Mouse (Mus musculus) megakaryocyte, embryonic 14.5 days (primary cell): ENCODE measurements around the gene Tmem88. TPM values are rescaled to one million over a fixed set of nuclear protein-coding genes. Genes with fewer than 3 reads are reported as not detected.

Source experiments
- H3K27me3 ChIP-seq: replicated peaks from 2 replicates; pipeline ENCODE3; 2012; ENCODE audit warnings: inconsistent platforms
- H3K36me3 ChIP-seq: replicated peaks from 2 replicates; pipeline ENCODE3; 2012; ENCODE audit warnings: low read length, inconsistent platforms, mixed read lengths
- H3K4me1 ChIP-seq: 2 replicates; pipeline ENCODE4 v1.6.1; 2012; ENCODE audit warnings: inconsistent platforms
- H3K4me3 ChIP-seq: replicated peaks from 2 replicates; pipeline ENCODE3; 2012; ENCODE audit warnings: moderate library complexity, mild to moderate bottlenecking, inconsistent platforms
- H3K9me3 ChIP-seq: 2 replicates; pipeline ENCODE4 v1.6.1; 2012; ENCODE audit warnings: inconsistent platforms
- FLI1 ChIP-seq: IDR thresholded peaks from 2 replicates; pipeline ENCODE4 v1.6.1; 2012; ENCODE audit warnings: low read length, inconsistent platforms, mixed read lengths
- GATA1 ChIP-seq: IDR thresholded peaks from 3 replicates; pipeline ENCODE4 v1.6.1; 2012; ENCODE audit warnings: mixed read lengths, low read length, inconsistent platforms, borderline replicate concordance
- polyA plus RNA-seq: library from polyadenylated mRNA; stranded (reverse); fragments of >175 nt; gene quantifications from 2 replicates; pipeline ENCODE4 v1.2.3, GENCODE M21; 2012; ENCODE audit warnings: low replicate concordance; ENCODE audit not compliant: insufficient read depth

The Tmem88 gene
- polyA plus RNA-seq, 1 experiment: 0.35 TPM

DNA sequence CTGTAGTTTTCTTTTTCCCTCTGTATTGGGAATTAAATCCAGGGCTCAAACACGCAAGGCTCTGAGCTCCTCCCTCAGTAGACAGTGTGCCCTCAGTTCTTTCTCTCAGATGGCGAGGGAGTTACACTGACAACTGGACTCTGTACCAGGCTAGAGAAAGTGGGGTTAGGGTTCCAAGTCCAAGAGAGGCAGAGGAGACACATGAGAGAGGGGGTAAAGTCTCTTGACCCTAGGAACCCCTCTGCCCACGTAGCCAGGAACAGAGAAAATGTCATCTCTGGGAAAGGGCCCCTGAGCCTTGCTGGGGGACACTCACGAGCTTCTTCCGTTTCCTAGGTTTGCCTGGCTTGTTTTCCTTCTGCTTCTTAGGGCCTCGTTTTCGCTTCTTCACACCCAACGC lies 33.7 kb downstream of the Tmem88 start:
- Histone ChIP-seq H3K36me3 (no peaks in the 10 kb centered on the region), H3K4me3 (no peak overlapping the region), H3K4me1 (peaks cover 47% of the 10 kb centered on the region), H3K27me3 (peaks cover 89% of the 10 kb centered on the region), H3K9me3 (0 out of 2 replicates have a peak, but pooled peaks cover 2% of the 10 kb centered on the region)
- no peak for TF ChIP-seq GATA1
- no peak for TF ChIP-seq FLI1

DNA sequence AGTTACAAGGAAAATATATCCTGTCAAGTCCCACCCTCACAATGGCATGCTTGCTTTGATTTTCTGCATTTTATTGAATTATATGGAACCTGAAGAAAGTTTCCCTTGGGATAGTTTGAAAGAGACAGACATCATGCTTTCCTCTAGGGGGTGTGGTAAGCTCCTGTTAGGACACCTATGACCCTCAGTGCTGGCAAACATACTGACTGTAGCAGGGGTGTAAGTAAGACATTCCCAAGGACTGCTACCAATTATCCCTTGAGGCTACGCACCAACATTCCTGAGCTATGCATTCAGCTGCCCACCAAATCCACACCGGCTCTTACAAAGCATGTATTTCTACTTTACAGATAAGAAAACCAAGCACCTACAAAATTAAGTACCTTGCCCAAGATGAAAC lies 35.6 kb downstream of the Tmem88 start:
- TF ChIP-seq GATA1: no peak
- H3K27me3 ChIP-seq: peaks cover 89% of the 10 kb centered on the region
- H3K4me1 ChIP-seq: peaks cover 31% of the 10 kb centered on the region
- H3K36me3 ChIP-seq: no peaks in the 10 kb centered on the region
- 0 out of 2 replicates have a peak, but pooled peaks cover 2% of the 10 kb centered on the region for H3K9me3 ChIP-seq
- H3K4me3 ChIP-seq: no peak overlapping the region

DNA sequence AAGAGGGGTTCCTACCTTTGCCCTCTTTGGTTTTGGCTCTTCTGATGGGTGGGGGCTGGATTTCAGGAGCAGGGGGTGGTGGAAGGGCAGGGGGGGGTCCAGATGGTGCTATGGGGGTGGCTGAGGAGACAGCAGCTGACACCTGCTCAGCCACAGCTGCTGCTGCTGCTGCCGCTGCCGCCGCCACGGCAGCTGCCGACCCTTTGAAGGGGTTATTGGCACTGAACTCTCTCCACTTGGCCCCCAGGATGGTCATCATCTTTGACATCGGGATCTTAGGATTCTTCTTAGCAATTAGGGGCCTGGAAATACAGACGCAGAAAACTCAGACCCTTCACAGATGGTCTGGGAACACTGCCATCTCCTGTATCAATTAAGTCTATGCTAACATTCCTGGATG lies 36.0 kb downstream of the Tmem88 start:
- H3K36me3 ChIP-seq: no peaks in the 10 kb centered on the region
- TF ChIP-seq GATA1: no peak
- TF ChIP-seq FLI1: no peak
- 0 out of 2 replicates have a peak, but pooled peaks cover 2% of the 10 kb centered on the region for H3K9me3 ChIP-seq
- peaks cover 89% of the 10 kb centered on the region for H3K27me3 ChIP-seq
- peaks cover 26% of the 10 kb centered on the region for H3K4me1 ChIP-seq
- H3K4me3 ChIP-seq: no peak overlapping the region

DNA sequence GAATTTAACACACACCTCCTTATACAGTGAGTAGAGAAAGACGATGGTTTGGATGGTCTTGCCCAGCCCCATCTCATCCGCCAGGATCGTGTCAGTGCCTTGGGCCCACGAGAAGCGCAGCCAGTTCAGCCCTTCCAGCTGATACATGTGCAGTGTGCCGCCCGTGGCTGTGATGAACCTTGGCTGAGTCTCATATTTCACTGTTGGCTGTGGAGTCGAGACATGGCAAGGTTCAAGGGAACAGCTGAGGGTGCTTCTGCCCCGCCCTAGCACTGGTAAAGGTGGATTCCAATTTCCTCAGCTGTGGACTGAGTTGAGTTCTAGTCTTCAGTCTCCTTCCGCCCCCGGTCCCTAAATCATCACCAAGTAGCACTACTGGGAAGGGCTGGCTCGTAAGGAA lies 40.3 kb downstream of the Tmem88 start:
- no peaks in the 10 kb centered on the region for H3K36me3 ChIP-seq

DNA sequence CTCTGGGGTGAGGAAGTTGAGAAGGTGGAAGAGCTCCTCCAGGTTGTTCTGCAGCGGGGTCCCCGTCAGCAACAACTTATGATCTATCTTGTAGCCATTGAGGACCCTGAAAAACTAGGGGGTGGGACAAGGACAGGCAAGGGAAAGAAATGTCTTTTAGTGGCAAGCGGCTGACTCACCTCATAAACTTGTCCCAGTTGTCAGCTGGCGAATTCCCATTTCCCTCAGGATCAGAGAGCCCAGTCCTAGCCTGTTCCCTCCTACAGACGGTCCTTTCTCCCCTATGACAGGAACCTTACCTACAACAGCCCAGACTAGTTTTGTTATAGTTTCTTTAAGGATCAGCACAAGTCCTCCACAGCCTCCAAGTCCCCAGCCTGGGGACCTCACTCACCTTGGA lies 41.5 kb downstream of the Tmem88 start:
- no peaks in the 10 kb centered on the region for H3K36me3 ChIP-seq
- H3K4me3 ChIP-seq: no peak overlapping the region
- H3K4me1 ChIP-seq: peaks cover 5% of the 10 kb centered on the region; the same call in 1 of the 2 replicates
- H3K27me3 ChIP-seq: peaks cover 86% of the 10 kb centered on the region
- TF ChIP-seq FLI1 (no peak), GATA1 (no peak)
- H3K9me3 ChIP-seq: no peaks in the 10 kb centered on the region

More for the DNA sequence above, 40.3 kb downstream of the Tmem88 start:
- H3K27me3 ChIP-seq: peaks cover 86% of the 10 kb centered on the region
- H3K4me3 ChIP-seq: no peak overlapping the region
- peaks cover 5% of the 10 kb centered on the region; the same call in 1 of the 2 replicates for H3K4me1 ChIP-seq
- H3K9me3 ChIP-seq: 0 out of 2 replicates have a peak, but pooled peaks cover under 1% of the 10 kb centered on the region
- TF ChIP-seq FLI1 (no peak), GATA1 (no peak)

Other genes with a start within 250 kb of the Tmem88 start
- not detected in 2 replicates for gene Alox12b, start 241.2 kb downstream of the Tmem88 start, polyA plus RNA-seq
- not detected in 2 replicates for gene Alox8, start 200.4 kb downstream of the Tmem88 start, polyA plus RNA-seq
- gene Gucy2e, start 161.2 kb downstream of the Tmem88 start, polyA plus RNA-seq: 0.07 and 0.38 TPM in 2 replicates
- 1.7 and 9.3 TPM in 2 replicates for gene Cntrob, start 74.5 kb downstream of the Tmem88 start, polyA plus RNA-seq
- gene Trappc1, start 74.3 kb downstream of the Tmem88 start, polyA plus RNA-seq: 11.6 TPM in 1 of 2 replicates, not detected in the other
- gene Kcnab3, start 72.0 kb downstream of the Tmem88 start, polyA plus RNA-seq: not detected in 2 replicates
- not detected in 2 replicates for gene Rnf227, start 57.8 kb downstream of the Tmem88 start, polyA plus RNA-seq
- 14.5 and 29.7 TPM in 2 replicates for gene Chd3, start 28.8 kb downstream of the Tmem88 start, polyA plus RNA-seq
- gene Naa38, start 2.7 kb downstream of the Tmem88 start, polyA plus RNA-seq: 33.8 and 159 TPM in 2 replicates
- gene Cyb5d1, start 2.6 kb downstream of the Tmem88 start, polyA plus RNA-seq: 0.25 and 2.4 TPM in 2 replicates
- gene Kdm6b, start 15.4 kb upstream of the Tmem88 start, polyA plus RNA-seq: 44.5 and 45.4 TPM in 2 replicates
- 0.95 TPM in 1 of 2 replicates, not detected in the other for gene Dnah2, start 150.9 kb upstream of the Tmem88 start, polyA plus RNA-seq
- 0.51 and 2.1 TPM in 2 replicates for gene Efnb3, start 162.0 kb upstream of the Tmem88 start, polyA plus RNA-seq
- gene Wrap53, start 182.0 kb upstream of the Tmem88 start, polyA plus RNA-seq: 19.7 and 50.2 TPM in 2 replicates
- 53.2 and 68.6 TPM in 2 replicates for gene Trp53, start 182.1 kb upstream of the Tmem88 start, polyA plus RNA-seq
- 2.8 and 4.2 TPM in 2 replicates for gene Atp1b2, start 207.7 kb upstream of the Tmem88 start, polyA plus RNA-seq
- gene Shbg, start 219.7 kb upstream of the Tmem88 start, polyA plus RNA-seq: not detected in 2 replicates
- gene Sat2, start 223.8 kb upstream of the Tmem88 start, polyA plus RNA-seq: not detected in 2 replicates
- gene Fxr2, start 234.8 kb upstream of the Tmem88 start, polyA plus RNA-seq: 65.7 and 84.9 TPM in 2 replicates